Mouse (Mus musculus) skeletal muscle tissue, adult 2 months (tissue): ENCODE data around the gene Frrs1l.

Source experiments
- DNase-seq: peaks from one replicate; pipeline ENCODE4 v3.0.0-alpha.2; 2012; ENCODE audit warnings: low read depth, low spot score

The Frrs1l gene

GRCm38 (mm10) chr4:56965586-56966179 is 24.5 kb downstream of the Frrs1l start:
- DNase-seq: no peak

GRCm38 (mm10) chr4:56963687-56964086 is 26.5 kb downstream of the Frrs1l start:
- DNase-seq: no peak

- DNase-seq: no peak
Observed at GRCm38 (mm10) chr4:56961320-56961925, 28.8 kb downstream of the Frrs1l start.

GRCm38 (mm10) chr4:56957518-56957917 is 32.7 kb downstream of the Frrs1l start:
- no peak for DNase-seq

- DNase-seq: no peak
Observed at GRCm38 (mm10) chr4:56953235-56953634, 37.0 kb downstream of the Frrs1l start.

- no peak for DNase-seq
Observed at GRCm38 (mm10) chr4:56951701-56952100, 38.5 kb downstream of the Frrs1l start.

- DNase-seq: no peak
Observed at GRCm38 (mm10) chr4:56949494-56949893, 40.7 kb downstream of the Frrs1l start.

GRCm38 (mm10) chr4:56946641-56947640 is 43.2 kb downstream of the Frrs1l start, which contains the start of gene Tmem245:
TSS of gene Tmem245 (minus strand) at chr4:56947437.
- DNase-seq: peak; percentile 89

- no peak for DNase-seq
Observed at GRCm38 (mm10) chr4:56946180-56946579, 44.0 kb downstream of the Frrs1l start.

GRCm38 (mm10) chr4:56944286-56944685 is 45.9 kb downstream of the Frrs1l start:
- peak; percentile 70 for DNase-seq

- no peak for DNase-seq
Observed at GRCm38 (mm10) chr4:56943258-56943657, 46.9 kb downstream of the Frrs1l start.

- no peak for DNase-seq
Observed at GRCm38 (mm10) chr4:56942567-56942966, 47.6 kb downstream of the Frrs1l start.

GRCm38 (mm10) chr4:56941481-56941880 is 48.7 kb downstream of the Frrs1l start:
- DNase-seq: no peak

GRCm38 (mm10) chr4:56937136-56937535 is 53.1 kb downstream of the Frrs1l start:
- DNase-seq: no peak

- DNase-seq: no peak
Observed at GRCm38 (mm10) chr4:56935327-56935726, 54.9 kb downstream of the Frrs1l start.

- DNase-seq: no peak
Observed at GRCm38 (mm10) chr4:56933154-56933553, 57.0 kb downstream of the Frrs1l start.

- DNase-seq: no peak
Observed at GRCm38 (mm10) chr4:56932096-56932495, 58.1 kb downstream of the Frrs1l start.

- peak; percentile 35 for DNase-seq
Observed at GRCm38 (mm10) chr4:56930312-56930711, 59.9 kb downstream of the Frrs1l start.

- no peak for DNase-seq
Observed at GRCm38 (mm10) chr4:56926971-56927370, 63.2 kb downstream of the Frrs1l start.

- DNase-seq: no peak
Observed at GRCm38 (mm10) chr4:56922229-56922628, 68.0 kb downstream of the Frrs1l start.

GRCm38 (mm10) chr4:56915732-56916325 is 74.4 kb downstream of the Frrs1l start:
- no peak for DNase-seq

GRCm38 (mm10) chr4:56914761-56915160 is 75.4 kb downstream of the Frrs1l start:
- DNase-seq: no peak
